Mouse (Mus musculus) neutrophil, adult 5-6 weeks (primary cell): ENCODE results near the gene Stk10. TPM values are rescaled to one million over a fixed set of nuclear protein-coding genes. Genes with fewer than 3 reads are reported as not detected.

Experiments used
- ATAC-seq: fragments of 151-379, 151-347 bp; 2 replicates; pipeline ENCODE4 v1.8.0; 2017; ENCODE audit warnings: mild to moderate bottlenecking, moderate TSS enrichment; ENCODE audit not compliant: insufficient number of reproducible peaks, poor library complexity, low FRiP score, severe bottlenecking; ENCODE audit errors: extremely low read depth
- total RNA-seq: library from RNA; stranded (forward); fragments of 200-1000 nt; gene quantifications from 2 replicates; pipeline ENCODE4 v1.2.3, GENCODE M21; 2017

Gene Stk10
- total RNA-seq, 1 experiment from 2014 or later, result 193 TPM

DNA sequence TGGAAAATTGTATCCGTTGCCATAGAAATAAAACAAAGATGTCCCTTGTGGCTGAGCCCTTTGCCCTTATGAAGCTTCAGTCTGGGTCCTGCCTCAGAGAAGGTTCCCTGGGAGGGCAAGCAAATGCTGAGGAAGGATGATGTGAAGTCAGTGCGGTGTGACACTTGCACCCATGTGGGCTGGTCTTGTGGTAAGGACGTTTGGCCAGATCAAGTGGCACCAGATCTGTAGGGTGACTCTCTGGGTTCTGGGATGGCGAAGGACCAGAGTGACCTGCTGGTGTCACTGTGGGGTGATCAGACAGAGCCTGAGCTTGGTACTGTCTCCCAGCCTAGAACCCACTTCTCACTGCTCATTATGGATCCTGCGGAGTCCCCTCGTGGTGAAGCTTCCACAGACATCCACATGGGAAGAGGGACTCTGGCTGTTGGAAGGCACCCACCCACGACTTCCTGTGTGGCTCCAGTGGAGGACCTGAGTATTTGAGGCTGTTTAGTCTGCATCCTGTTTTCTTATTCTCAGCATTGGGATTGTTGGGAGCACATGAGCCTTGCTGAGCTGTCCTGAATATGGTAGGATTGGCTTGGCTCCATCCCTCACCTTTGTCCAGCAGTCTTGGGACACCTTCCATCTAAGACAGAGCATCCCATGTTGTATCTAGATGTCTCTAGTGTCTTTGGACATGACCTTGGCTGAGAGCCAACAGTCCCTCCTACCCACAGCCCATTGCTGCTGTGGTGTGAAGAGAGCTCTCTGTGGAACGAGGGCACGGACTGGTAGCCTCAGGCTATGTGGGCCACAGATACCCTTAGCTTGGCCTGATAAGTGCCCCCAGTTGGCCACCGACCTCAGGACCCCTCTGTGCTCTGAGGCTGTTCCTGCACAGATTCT is 28.6 kb downstream of the Stk10 start:
- no peak for ATAC-seq

DNA sequence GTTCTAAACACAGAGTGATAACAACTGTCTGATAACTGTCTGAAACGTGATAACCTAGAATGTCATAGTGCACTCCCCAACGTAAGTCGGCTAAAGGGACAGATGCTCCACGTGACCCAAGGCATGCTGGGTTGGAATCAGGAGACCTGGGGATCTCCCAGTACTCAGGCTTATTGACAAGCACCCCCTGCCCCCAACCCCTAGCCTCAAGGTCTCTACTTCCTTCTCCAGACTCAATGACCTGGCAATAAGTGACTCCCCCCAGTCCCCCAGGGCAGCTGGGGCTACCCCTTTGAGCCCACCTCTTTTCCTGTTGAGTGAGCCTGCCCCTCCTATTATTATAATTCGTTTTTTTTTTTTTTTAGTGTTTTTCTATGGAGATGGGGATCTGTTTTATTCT is 29.6 kb downstream of the Stk10 start:
- ATAC-seq, result no peak

DNA sequence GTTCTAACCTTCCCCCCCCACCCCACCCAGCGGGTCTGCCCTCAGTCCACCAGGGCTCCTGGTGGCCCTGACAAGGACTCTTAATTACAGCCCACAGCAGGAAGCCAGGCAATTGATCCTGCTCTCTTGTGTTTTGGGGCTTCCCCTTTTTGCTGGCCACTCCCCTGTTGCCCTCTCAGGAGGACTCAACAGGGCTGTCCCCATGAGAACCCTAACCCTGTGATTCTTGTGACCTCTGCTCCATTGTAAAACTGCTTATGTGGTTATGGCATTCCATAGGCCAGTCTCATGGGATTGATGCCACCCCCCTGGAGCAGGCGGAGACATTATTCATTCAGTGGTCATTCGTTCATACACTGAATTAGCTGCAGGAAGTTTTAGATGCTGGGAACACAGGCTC is 30.6 kb downstream of the Stk10 start:
- ATAC-seq, result peak; percentile 49

DNA sequence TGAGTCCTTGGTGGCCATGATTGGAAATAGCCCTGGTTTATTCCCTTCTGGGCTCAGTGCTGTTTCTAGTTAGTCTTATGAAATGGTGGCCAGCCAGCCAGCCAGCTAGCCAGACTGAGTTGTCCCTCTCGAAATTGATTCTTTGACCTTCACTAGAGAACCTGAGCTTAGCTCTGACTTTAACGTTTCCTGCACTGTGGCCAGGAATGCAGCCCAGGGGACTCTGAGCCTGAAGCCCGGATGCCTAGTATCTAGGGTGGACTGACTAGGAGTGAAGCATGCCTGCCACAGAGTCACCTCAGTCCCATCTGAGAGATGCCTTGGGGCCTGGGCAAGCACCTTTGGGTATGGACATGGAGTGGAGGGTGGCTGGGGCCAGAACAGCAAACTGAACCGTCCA is 31.5 kb downstream of the Stk10 start:
- ATAC-seq, result no peak

DNA sequence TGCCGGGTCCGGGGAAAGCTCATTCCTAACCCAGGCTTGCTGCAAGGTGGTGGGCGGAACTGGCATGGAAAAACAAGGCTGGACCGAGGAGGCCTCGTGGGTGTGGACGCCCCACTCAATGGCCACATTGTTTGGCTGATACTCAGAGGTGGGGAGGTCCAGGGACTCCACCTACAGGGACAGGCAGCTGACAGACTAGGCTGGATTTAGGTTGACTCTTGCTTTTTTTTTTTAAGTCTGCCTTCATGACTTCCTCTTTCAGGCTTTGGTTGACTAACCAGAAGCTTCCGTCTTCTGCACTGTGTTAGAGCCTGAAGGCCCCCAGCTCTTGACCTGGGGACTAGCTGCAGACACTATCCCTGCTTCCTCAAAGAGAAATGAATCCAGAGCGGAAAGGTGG is 32.0 kb downstream of the Stk10 start:
- ATAC-seq, result peak; percentile 77

DNA sequence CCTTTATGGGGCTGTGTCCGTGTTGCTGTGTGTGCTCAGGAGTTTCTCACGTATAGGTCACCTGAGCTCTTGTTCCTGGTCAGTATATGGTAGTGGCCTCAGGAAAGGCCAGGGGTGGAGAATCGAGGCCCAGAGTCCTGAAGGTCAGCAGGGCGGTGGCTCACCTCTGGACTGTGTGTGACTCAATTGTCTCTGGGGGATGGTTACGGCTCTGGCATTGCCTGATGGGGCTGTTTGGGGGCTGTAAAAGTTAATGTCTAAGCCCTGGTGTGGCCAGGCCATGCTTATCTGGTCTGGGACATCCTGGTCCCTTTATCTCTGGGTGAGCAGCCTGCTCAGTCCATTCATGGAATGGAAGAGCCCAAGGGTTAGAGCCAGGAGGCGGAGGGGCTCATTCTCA is 33.1 kb downstream of the Stk10 start:
- no peak for ATAC-seq

DNA sequence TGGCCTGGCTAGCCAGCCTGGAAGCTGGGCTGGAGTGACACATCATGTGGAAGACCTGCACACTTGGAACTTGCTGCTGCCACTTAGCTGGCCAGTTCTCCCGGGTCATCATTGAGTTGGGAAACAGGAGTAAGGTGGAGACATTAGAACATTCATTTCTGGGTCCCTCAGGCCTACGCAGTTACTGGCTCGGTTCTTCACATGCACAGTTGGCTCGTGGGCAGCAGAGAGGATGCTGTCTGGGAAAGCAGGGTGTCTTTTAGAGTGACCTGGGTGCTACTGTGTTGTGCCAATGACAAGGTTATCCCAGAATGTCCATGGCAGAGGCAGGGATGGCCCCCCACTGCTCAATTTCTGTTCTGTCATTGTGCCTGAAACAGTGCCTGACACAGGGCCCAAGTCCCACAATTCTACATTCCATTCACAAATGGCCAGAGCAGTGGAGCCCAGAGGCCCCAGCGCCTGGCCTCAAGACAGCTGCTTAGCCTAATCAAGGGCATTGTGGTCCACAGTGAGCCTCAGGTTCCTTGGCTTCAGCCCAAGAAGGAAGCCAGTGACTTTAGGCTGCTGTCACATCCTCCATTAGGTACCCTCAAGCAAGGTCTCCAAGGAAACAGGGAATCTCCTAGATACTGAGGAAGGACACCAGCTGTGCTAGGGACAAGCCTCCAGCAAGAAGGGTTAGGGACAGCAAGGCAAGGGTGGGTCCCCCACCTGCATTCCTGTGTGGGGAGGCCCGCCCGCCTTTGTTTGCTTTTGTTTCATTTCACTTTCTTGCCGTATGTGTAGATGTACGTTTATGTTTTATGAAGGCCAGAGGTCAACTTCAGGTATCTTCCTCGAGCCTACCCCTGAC is 34.1 kb downstream of the Stk10 start:
- ATAC-seq, result no peak

DNA sequence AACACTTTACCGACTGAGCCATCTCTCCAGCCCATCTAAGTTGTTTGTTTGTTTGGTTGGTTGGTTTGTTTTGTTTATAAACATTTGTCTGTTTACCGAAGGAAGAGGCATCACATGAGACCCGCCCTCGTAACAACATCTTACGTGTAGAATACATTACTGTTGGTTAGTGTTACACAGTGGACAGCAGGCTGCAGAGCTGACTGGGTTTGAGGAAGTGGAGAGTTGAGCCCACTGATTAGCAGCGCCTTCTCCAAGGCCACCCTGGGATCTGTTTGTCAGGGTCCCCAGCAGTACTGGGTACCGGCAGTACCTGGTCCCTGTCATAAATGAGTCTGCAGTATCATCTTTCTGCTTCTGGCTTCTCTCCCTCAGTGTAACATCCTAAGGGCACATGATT is 35.0 kb downstream of the Stk10 start:
- no peak for ATAC-seq

DNA sequence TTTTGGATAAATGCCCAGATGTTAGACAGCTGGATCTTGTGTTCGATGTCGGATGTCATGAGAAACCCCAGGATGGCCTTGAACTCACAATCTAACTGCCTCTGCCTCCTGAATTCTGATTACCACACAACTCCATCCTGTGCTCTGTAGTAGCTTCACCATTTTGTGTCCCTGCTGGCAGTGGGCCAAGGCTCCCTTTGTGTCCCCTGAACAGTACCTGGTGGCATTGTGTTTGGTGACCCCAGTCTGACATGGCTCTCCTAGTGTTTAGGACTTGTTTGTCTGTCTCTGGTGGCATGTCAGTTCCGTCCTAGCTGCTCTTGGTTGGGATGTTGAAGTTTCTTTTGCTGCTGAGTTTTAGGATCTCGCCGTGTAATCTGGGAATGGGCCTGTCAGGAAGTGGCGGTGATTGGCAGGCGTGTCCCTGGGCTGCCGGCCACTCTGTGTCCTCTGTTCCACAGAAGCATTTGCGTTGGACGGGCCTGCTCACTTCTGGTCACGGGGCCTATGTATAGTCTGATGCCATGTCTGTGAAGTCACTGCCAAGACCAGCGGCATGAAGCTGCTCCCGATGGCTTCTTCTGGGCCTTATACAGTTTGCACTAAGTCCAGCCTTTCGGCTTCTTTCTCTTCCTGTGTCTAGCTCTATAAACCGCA is 35.7 kb downstream of the Stk10 start:
- no peak for ATAC-seq

DNA sequence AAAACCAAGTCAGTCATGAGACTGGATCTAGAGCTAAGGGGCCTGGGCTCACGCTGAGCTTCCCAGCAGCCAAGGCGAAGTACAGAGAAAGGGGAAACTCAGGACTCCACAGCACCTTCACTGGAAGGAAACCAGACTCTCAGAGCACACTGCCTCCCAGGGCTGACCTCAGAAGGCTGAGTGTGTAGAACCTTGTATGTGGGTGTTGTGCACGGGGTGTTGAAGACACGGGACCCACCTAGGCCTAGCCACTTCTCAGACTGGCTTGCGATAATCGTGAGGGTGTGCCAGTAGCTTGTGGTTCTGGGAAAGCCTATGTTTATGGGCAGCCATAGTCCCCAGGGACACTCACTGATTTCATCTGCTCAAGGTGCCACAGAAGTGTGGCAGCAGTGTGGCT is 38.0 kb downstream of the Stk10 start:
- ATAC-seq, result peak; percentile 31; the same call in 1 of the 2 replicates

DNA sequence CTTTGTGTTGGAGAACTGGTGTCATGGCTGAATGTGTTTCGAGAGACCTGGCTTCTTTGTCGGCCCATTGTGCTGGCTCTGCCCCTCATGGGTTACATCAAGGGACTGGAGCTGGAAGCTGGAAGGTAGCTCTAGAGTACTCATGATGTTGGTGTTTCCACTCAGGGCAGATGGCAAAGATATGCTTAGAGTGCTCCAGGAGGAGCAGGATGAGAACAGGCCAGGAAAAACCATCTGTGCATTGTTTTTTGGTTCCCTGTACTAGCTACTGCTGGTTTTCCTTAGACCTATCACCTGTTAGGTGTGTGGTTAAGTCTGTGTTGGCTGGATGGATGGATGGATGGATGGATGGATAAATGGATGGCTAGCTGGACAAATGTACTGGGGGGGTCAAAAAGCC is 40.6 kb downstream of the Stk10 start:
- ATAC-seq, result no peak

DNA sequence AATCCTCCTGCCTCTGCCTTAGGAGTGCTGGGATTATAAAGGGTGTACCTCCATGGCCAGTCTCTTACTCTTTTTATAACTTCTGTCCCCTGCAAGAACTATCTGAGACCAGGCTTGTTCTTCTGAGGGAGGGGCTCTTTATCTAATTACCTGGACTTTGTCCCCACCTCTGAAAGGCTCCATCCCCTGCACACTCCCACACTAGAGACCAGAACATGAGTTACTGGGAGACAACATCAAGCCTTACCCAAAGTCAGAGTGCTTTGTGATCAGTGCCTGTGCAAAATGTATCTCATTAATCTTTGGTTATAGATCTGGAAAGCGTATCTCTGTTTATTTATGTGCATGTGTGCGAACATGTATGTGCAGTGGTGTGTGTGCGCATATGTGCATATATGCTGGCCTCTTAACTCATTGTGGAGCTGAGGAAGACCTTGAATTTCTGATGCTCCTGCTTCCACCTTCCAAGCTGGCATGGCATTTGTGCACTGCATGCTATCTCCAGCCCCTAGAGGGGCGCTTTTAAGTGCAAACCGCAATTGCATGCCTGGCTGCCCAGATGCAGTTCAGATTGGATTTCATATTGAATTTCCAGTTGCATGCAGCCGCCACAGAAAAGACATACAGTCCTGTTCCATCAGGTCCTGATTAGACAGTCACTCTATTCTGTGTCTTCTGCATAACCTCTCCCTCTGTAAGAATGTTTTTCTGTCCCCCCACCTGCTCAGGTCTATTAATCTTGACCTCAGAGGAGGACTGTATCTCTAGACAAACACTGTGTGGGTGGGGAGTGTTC is 43.1 kb downstream of the Stk10 start:
- no peak for ATAC-seq

DNA sequence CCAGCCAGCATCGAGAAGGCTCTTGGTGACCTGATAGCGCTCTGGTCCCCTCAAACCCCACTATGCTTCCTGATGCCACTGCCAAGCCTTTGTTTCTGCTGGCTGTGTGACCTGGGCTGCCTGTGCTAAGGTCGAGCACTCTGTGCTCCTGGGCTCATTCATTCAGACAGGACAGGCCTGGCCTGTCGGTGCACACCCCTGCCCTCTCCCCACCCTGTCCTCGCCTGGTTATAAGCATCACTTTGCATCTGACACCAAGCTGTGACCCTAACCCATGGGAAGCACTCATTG is 43.6 kb downstream of the Stk10 start:
- no peak for ATAC-seq

DNA sequence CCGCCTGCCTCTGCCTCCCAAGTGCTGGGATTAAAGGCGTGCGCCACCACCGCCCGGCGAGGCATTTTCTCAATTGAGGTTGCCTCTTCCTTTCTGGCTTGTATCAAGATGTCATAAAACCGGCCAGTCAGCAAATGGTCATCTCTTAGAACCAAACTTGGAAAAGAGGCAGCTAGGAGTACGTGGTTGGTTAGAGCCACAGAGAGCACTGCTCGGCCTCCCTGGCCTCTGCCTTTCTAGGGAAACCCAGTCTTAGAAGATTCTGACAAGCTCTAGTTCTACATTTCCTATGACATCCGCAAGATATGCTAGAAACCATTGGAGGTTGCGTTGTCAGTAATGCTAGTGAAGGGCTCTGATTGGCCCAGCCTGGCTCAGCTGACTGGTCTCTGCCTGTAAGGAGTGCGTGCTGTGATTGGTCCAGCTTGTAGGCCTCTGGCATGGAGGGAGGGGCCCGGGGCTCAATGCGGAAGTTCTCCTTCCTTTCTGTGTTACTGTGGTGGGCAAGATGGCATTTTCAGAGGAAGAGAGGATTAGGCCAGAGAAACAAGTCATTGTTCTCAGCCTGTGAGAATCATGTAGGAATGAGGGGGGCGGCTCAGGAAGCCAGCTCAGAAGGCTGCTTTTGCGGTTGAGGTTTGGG is 47.3 kb downstream of the Stk10 start:
- ATAC-seq, result peak; percentile 92

DNA sequence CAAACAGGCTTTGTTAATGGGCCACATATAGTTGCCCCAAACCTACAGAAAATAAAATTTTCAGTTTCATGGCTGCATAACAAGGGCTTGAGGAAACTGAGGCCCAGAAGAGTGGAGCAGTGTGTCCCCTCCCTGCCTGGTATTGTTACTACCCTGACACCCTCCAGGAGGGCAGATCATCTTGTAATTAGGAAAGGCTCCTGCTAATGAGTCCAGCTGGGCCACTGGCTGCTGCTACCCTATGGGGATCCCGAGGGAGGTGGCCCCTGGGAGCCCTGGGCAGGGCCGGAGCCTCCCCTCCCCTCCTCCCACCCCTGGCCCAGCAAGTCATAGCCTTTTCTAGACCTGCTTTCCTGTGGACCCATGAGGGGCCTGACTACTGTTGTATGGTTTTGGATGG is 47.9 kb downstream of the Stk10 start:
- ATAC-seq, result no peak

DNA sequence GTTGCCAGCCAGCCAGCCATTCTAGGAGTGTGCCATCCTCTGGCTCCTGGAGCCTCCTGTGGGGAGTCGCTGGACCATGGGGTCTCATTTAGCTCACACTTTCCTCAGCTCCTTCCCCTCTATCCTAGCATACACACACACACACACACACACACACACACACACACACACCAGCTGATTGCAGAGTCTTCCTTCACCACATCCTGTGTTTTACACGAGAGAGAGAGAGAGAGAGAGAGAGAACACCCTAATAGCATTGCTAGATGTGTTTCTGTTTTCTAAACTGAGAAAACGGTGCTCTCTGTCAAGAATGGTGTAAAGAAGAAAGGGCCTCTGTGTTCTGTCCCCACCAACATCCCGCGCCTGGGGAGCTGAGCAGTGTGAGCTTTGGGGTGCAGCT is 49.7 kb downstream of the Stk10 start:
- 0 out of 2 replicates have a peak, but pooled peaks have one; percentile 11 for ATAC-seq

DNA sequence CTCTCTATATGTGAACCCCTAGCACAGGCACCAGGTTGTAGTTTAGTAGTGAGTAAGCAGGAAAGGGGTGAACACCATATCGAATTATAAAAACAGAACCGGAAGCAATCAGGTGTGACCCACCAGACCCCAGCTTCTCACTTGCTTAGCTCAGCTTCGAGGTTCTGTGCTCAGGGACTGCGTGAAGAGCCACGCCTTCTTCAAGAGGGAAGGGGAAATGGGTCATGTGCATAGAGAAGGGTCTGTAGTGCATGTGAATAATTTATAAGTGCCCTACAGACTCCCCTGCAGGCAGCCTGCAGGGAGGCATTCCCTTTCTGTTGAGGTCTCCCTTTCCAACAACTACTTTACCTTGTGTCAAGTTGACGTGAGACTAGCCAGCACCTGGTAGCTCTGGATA is 52.9 kb downstream of the Stk10 start:
- ATAC-seq, result no peak

DNA sequence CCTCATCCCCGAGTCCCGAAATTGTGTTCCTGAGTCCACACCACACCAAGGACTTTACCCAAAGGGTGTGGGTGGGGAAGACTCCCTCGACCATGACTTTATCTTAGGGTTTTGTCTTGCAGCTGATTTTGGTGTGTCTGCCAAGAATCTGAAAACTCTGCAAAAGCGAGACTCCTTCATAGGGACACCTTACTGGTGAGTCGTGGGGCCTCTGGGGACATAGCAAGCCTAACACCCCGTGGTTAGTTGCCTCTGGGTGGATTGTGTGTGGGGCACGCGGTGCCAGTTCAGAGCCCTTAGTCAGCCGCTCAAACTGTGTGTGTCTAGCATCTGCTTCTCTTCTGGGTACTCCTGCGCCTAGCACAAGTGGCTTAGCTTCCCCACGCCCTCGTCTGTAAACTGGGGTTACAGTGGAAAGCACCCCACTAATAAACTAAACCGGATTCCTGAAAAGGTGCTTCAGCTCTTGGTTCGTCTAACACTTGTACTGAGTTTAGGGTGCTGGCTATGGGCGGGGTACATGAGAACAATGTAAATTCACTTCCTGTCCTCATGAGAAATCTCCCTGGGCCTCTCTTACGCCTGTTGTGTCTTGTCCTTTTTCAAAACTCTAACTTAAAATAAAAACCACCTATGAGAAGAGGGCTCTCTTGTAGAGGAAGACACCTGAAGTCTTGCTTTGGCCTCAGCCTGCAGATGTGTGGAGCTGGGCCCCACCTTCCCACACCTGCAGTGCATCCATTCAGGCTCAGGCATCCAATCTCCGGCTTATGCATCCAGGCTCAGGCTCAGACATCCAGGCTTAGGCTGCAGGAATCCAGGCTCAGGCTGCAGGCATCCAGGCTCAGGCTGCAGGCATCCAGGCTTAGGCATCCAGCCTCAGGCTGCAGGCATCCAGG is 54.3 kb downstream of the Stk10 start:
- peak; percentile 45 for ATAC-seq
